Mouse (Mus musculus) myocyte (in vitro differentiated cells): Measurements from ENCODE around the gene Zfp296.

Experiments used
- MAX ChIP-seq: IDR thresholded peaks from one replicate; pipeline ENCODE4 v1.6.1; 2011; ENCODE audit warnings: low read depth, mild to moderate bottlenecking, control low read depth
- POLR2A ChIP-seq: IDR thresholded peaks from one replicate; pipeline ENCODE4 v1.6.1; 2011; ENCODE audit warnings: low read depth, mild to moderate bottlenecking, control low read depth, moderate library complexity; ENCODE audit not compliant: insufficient read length
- USF1 ChIP-seq: IDR thresholded peaks from one replicate; pipeline ENCODE4 v1.6.1; 2011; ENCODE audit warnings: low read depth, mild to moderate bottlenecking, control low read depth, moderate library complexity

GRCm38 (mm10) chr7:19615036-19615577 is 38.0 kb downstream of the Zfp296 start:
- no peak for TF ChIP-seq POLR2A
- no peak for TF ChIP-seq USF1
- TF ChIP-seq MAX: no peak
